Mouse (Mus musculus): Measurements from ENCODE around the gene Rpl18a. TPM values are rescaled to one million over a fixed set of nuclear protein-coding genes. Genes with fewer than 3 reads are reported as not detected.

Gene Rpl18a
- polyA plus RNA-seq, 1 experiment from 2014 or later, result 5,375 TPM

DNA sequence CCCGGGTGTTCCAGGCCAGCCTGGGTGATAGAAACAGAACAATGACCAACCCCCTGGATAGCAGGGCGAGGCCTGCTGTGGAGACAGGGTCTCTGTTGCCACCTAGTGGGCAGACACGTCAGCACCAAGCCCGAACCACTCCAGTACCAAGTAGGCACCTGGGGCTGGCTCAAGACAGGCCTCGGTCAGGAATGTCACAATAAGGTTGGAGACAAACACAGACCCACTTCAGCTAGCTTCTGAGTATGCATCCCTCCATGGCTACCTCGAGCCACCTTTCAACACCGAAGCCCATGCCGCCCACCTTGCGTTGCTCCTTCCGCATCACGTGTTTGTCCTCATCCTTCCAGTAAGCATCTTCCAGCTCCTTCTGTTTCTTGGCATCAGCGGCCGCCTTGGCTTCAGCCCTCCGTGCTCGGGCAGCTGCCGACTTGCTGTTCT is 27.6 kb downstream of the Rpl18a start:
- H3K4me1 ChIP-seq (ENCODE audit: control insufficient read depth, insufficient read depth, low read length), result peaks cover 24% of the 10 kb centered on the region
- H3K27ac ChIP-seq (ENCODE audit: low read depth, low read length), result no peak overlapping the region
- no peaks in the 10 kb centered on the region; the same call in 1 of the 2 replicates for H3K27me3 ChIP-seq (ENCODE audit: control insufficient read depth, insufficient read depth, low read length)
- 51% methylated on average over 16 of the region's 16 CpGs for WGBS
- H3K36me3 ChIP-seq (ENCODE audit: control insufficient read depth, insufficient read depth, low read length), result peaks cover 6% of the 10 kb centered on the region; the same call in 1 of the 2 replicates
- H3K9ac ChIP-seq (ENCODE audit: low read depth, low read length), result no peak overlapping the region
- ATAC-seq (ENCODE audit: low FRiP score, low TSS enrichment), result 0 out of 2 replicates have a peak, but pooled peaks have one; percentile 14
- no peak overlapping the region for H3K4me3 ChIP-seq (ENCODE audit: low read length)
- H3K4me2 ChIP-seq (replicated peaks; ENCODE audit: low read depth, low read length), result no peak overlapping the region
- H3K9me3 ChIP-seq (ENCODE audit: control insufficient read depth, low read length), result no peaks in the 10 kb centered on the region

DNA sequence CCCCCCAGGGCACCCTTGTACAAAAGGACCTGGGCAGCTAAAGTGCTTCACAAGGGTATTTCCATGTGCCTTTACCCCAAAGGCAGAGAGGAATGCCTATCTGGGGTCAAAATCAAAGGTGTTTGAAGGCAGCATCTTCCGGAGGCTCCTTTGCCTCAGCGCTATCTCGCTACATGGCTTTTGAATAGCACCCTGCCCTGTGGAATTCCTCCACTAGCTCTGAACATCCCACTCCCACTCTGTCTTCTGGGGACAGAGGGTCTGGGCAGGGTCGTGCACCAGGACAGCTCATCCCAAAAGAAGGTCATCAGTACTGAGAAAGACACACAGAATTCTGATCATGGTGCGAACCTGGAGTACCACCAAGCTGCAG is 28.0 kb downstream of the Rpl18a start:
- Histone ChIP-seq H3K9ac (ENCODE audit: low read depth, low read length) (no peak overlapping the region), H3K4me2 (replicated peaks; ENCODE audit: low read depth, low read length) (no peak overlapping the region; the same call in 1 of the 2 replicates), H3K4me3 (ENCODE audit: low read length) (no peak overlapping the region), H3K9me3 (ENCODE audit: control insufficient read depth, low read length) (no peaks in the 10 kb centered on the region), H3K4me1 (ENCODE audit: control insufficient read depth, insufficient read depth, low read length) (peaks cover 29% of the 10 kb centered on the region), H3K36me3 (ENCODE audit: control insufficient read depth, insufficient read depth, low read length) (peaks cover 6% of the 10 kb centered on the region; the same call in 1 of the 2 replicates), H3K27me3 (ENCODE audit: control insufficient read depth, insufficient read depth, low read length) (peaks cover 4% of the 10 kb centered on the region), H3K27ac (ENCODE audit: low read depth, low read length) (no peak overlapping the region; the same call in 1 of the 2 replicates)
- WGBS, result 47% methylated on average over 5 of the region's 5 CpGs
- no peak for ATAC-seq (ENCODE audit: low FRiP score, low TSS enrichment)

DNA sequence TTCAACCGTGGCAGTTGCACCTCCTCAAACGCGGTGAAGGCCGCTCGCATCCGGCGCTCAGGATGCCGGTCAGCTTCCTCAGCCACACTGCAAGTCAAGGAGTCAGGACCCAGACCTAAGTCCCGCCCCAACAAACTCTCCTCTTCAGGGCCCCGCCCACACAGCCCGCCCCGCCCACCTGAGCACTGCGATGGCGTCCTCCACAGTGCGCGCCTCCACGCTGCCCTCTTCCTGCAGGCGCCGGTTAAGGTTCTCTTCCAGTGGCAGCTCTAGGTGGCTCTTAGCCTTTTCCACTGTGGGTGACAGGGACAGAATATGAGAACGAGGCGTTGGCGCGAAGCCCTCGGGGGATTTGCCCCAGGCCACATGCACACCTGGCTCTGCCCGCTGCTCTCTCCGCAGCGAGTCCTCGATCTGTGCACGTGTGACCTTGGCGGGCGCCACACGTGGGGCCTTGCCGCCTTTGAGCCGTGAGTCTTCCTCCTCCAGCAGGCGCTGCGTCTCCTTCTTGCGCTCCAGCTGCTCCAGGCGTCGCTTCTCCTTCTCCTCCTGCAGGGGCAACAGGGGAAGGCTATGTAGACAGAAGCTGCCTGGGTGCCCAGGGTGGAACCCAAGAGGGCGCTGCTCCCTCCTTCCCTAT is 28.5 kb downstream of the Rpl18a start:
- H3K4me1 ChIP-seq (ENCODE audit: control insufficient read depth, insufficient read depth, low read length), result peaks cover 34% of the 10 kb centered on the region
- peak overlapping the region; percentile 8; the same call in 1 of the 2 replicates for H3K4me3 ChIP-seq (ENCODE audit: low read length)
- no peaks in the 10 kb centered on the region for H3K9me3 ChIP-seq (ENCODE audit: control insufficient read depth, low read length)
- peak overlapping the region; percentile 23 for H3K4me2 ChIP-seq (replicated peaks; ENCODE audit: low read depth, low read length)
- ATAC-seq (ENCODE audit: low FRiP score, low TSS enrichment), result no peak
- H3K27ac ChIP-seq (ENCODE audit: low read depth, low read length), result no peak overlapping the region
- WGBS, result 18% methylated on average over 40 of the region's 40 CpGs
- H3K9ac ChIP-seq (ENCODE audit: low read depth, low read length), result peak overlapping the region; percentile 9; the same call in 1 of the 2 replicates
- H3K36me3 ChIP-seq (ENCODE audit: control insufficient read depth, insufficient read depth, low read length), result peaks cover 6% of the 10 kb centered on the region; the same call in 1 of the 2 replicates
- H3K27me3 ChIP-seq (ENCODE audit: control insufficient read depth, insufficient read depth, low read length), result peaks cover 9% of the 10 kb centered on the region

DNA sequence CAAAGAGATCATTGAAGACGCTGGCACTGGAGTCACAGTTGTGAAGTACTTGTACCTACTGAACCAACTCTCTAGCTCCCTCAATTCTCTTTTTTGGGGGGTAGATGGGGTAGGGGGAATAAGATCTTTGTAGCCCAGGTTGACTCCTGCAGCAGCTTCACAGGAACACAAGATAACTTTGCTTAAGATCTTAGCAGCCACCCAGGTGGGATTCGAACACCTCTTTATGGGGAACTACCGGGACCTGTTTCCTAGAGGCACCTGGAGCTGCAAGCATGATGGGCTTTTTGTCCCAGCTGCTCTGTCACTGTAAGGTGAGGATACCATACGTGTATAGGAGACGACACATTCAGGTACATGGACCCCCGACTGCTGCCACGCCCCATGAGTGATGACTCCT is 30.6 kb downstream of the Rpl18a start:
- peaks cover 38% of the 10 kb centered on the region for H3K4me1 ChIP-seq (ENCODE audit: control insufficient read depth, insufficient read depth, low read length)
- no peaks in the 10 kb centered on the region for H3K9me3 ChIP-seq (ENCODE audit: control insufficient read depth, low read length)
- H3K27me3 ChIP-seq (ENCODE audit: control insufficient read depth, insufficient read depth, low read length), result peaks cover 30% of the 10 kb centered on the region
- 85% methylated on average over 7 of the region's 7 CpGs for WGBS
- H3K27ac ChIP-seq (ENCODE audit: low read depth, low read length), result no peak overlapping the region; the same call in 1 of the 2 replicates
- no peak overlapping the region for H3K4me2 ChIP-seq (replicated peaks; ENCODE audit: low read depth, low read length)
- H3K4me3 ChIP-seq (ENCODE audit: low read length), result no peak overlapping the region
- peaks cover 6% of the 10 kb centered on the region; the same call in 1 of the 2 replicates for H3K36me3 ChIP-seq (ENCODE audit: control insufficient read depth, insufficient read depth, low read length)
- no peak for ATAC-seq (ENCODE audit: low FRiP score, low TSS enrichment)
- H3K9ac ChIP-seq (ENCODE audit: low read depth, low read length), result no peak overlapping the region

DNA sequence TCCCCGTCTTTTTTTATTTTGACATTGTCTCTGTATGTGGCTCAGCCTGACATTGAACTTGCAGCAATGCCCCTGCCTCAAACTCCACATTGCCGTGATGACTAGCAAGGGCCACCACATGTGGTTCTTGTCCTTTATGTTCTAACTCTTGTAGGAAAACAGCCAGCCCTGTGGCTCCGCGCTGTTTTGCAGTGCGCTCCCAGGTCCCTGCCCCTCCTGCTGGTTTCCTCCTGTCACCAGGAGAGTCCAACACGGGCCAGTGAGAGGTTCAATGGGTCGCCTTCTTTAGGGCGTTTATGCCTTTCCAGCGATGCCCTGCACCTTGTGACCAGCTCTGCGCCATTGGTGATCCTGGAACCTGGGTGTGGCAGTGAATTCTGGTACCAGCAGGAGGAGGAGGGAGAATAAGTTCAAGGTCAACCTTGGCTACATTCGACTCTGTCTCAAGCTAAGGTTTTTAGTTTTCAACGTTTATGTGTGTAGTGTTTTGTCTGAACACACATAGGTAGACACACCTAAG is 31.2 kb downstream of the Rpl18a start:
- peak overlapping the region; percentile 49 for H3K4me3 ChIP-seq (ENCODE audit: low read length)
- peak overlapping the region; percentile 85 for H3K27ac ChIP-seq (ENCODE audit: low read depth, low read length)
- WGBS, result 9% methylated on average over 12 of the region's 12 CpGs
- H3K27me3 ChIP-seq (ENCODE audit: control insufficient read depth, insufficient read depth, low read length), result peaks cover 34% of the 10 kb centered on the region
- peak overlapping the region; percentile 83 for H3K4me2 ChIP-seq (replicated peaks; ENCODE audit: low read depth, low read length)
- peak; percentile 0; the same call in 1 of the 2 replicates for ATAC-seq (ENCODE audit: low FRiP score, low TSS enrichment)
- H3K9me3 ChIP-seq (ENCODE audit: control insufficient read depth, low read length), result no peaks in the 10 kb centered on the region
- H3K4me1 ChIP-seq (ENCODE audit: control insufficient read depth, insufficient read depth, low read length), result peaks cover 38% of the 10 kb centered on the region
- H3K9ac ChIP-seq (ENCODE audit: low read depth, low read length), result no peak overlapping the region
- H3K36me3 ChIP-seq (ENCODE audit: control insufficient read depth, insufficient read depth, low read length), result peaks cover 6% of the 10 kb centered on the region; the same call in 1 of the 2 replicates

DNA sequence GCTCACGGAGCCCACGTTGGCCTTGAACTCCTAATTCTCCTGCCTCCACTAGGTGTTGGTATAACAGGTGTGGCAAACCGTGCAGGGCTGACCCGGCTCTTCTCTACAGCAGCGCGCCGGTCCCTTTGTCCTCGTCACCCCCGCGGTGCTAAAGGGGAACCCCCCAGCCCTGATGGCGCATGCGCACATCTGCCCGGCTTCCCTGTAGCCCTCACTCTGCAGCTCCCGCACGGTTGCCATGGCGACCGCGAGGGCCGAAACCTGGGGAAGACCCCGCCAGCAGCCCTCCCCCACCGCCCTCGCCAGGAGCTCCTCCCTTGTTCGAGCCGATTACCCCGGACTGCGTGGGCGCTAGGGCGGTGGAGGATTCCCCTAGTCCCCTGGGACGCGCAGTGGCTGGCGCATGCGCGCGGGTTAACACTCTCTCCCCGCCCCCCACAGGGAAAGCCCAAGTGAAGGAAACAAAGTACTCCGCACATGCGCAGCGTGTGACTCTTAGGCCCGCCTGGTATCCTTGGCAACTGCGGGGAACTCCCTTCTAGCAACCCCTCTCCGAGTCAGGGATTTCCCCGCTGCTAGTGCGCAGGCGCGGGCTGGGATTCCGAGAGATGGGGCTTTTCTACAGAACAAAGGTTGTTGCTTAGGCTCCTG is 31.7 kb downstream of the Rpl18a start:
- Histone ChIP-seq H3K9ac (ENCODE audit: low read depth, low read length) (peak overlapping the region; percentile 63), H3K4me3 (ENCODE audit: low read length) (peak overlapping the region; percentile 49), H3K4me2 (replicated peaks; ENCODE audit: low read depth, low read length) (peak overlapping the region; percentile 83), H3K9me3 (ENCODE audit: control insufficient read depth, low read length) (no peaks in the 10 kb centered on the region), H3K27ac (ENCODE audit: low read depth, low read length) (peak overlapping the region; percentile 85), H3K4me1 (ENCODE audit: control insufficient read depth, insufficient read depth, low read length) (peaks cover 38% of the 10 kb centered on the region), H3K27me3 (ENCODE audit: control insufficient read depth, insufficient read depth, low read length) (peaks cover 34% of the 10 kb centered on the region), H3K36me3 (ENCODE audit: control insufficient read depth, insufficient read depth, low read length) (peaks cover 6% of the 10 kb centered on the region; the same call in 1 of the 2 replicates)
- ATAC-seq (ENCODE audit: low FRiP score, low TSS enrichment), result peak; percentile 86
- under 1% methylated on average over 45 of the region's 46 CpGs for WGBS

GRCm38 (mm10) chr8:70864712-70865221 is 32.4 kb downstream of the Rpl18a start:
- Histone ChIP-seq H3K27me3 (ENCODE audit: control insufficient read depth, insufficient read depth, low read length) (peaks cover 34% of the 10 kb centered on the region), H3K9ac (ENCODE audit: low read depth, low read length) (peak overlapping the region; percentile 63), H3K4me2 (replicated peaks; ENCODE audit: low read depth, low read length) (peak overlapping the region; percentile 83), H3K4me3 (ENCODE audit: low read length) (peak overlapping the region; percentile 49), H3K36me3 (ENCODE audit: control insufficient read depth, insufficient read depth, low read length) (peaks cover 6% of the 10 kb centered on the region; the same call in 1 of the 2 replicates), H3K4me1 (ENCODE audit: control insufficient read depth, insufficient read depth, low read length) (peaks cover 38% of the 10 kb centered on the region), H3K9me3 (ENCODE audit: control insufficient read depth, low read length) (no peaks in the 10 kb centered on the region), H3K27ac (ENCODE audit: low read depth, low read length) (peak overlapping the region; percentile 59; the same call in 1 of the 2 replicates)
- peak; percentile 2; the same call in 1 of the 2 replicates for ATAC-seq (ENCODE audit: low FRiP score, low TSS enrichment)
- 2% methylated on average over 24 of the region's 24 CpGs for WGBS

GRCm38 (mm10) chr8:70863956-70864711 is 33.1 kb downstream of the Rpl18a start:
- Histone ChIP-seq H3K9ac (ENCODE audit: low read depth, low read length) (peak overlapping the region; percentile 63), H3K36me3 (ENCODE audit: control insufficient read depth, insufficient read depth, low read length) (peaks cover 6% of the 10 kb centered on the region; the same call in 1 of the 2 replicates), H3K4me1 (ENCODE audit: control insufficient read depth, insufficient read depth, low read length) (peaks cover 38% of the 10 kb centered on the region), H3K27me3 (ENCODE audit: control insufficient read depth, insufficient read depth, low read length) (peaks cover 34% of the 10 kb centered on the region), H3K9me3 (ENCODE audit: control insufficient read depth, low read length) (no peaks in the 10 kb centered on the region), H3K27ac (ENCODE audit: low read depth, low read length) (0 out of 2 replicates have a peak overlapping the region, but pooled peaks have one; percentile 59), H3K4me3 (ENCODE audit: low read length) (peak overlapping the region; percentile 49), H3K4me2 (replicated peaks; ENCODE audit: low read depth, low read length) (peak overlapping the region; percentile 83)
- WGBS, result under 1% methylated on average over 46 of the region's 46 CpGs
- no peak for ATAC-seq (ENCODE audit: low FRiP score, low TSS enrichment)
